Mouse (Mus musculus): ENCODE data around the gene Cnn3.

Gene Cnn3

GRCm38 (mm10) chr3:121425861-121426620, at the start of gene Cnn3:
Gene Cnn3, plus strand, starts transcription at chr3:121426497.
- peak; percentile 72 to 74 for DNase-seq (ENCODE audit: low spot score in 2 of 2)

- no peak for DNase-seq (ENCODE audit: low spot score in 2 of 2)
These were observed 47.3 kb upstream of the Cnn3 start for GRCm38 (mm10) chr3:121378708-121379612.

GRCm38 (mm10) chr3:121379699-121380098, 46.6 kb upstream of the Cnn3 start:
- DNase-seq (ENCODE audit: low spot score in 2 of 2) = no peak

GRCm38 (mm10) chr3:121387471-121388009, 38.8 kb upstream of the Cnn3 start:
- DNase-seq (ENCODE audit: low spot score in 2 of 2) = no peak

GRCm38 (mm10) chr3:121389366-121389765, 36.9 kb upstream of the Cnn3 start:
- DNase-seq (ENCODE audit: low spot score in 2 of 2) = no peak

GRCm38 (mm10) chr3:121389860-121390530, 36.3 kb upstream of the Cnn3 start:
- no peak for DNase-seq (ENCODE audit: low spot score in 2 of 2)

GRCm38 (mm10) chr3:121390724-121391123, 35.6 kb upstream of the Cnn3 start:
- no peak for DNase-seq (ENCODE audit: low spot score in 2 of 2)

- no peak for DNase-seq (ENCODE audit: low spot score in 2 of 2)
These were observed 30.6 kb upstream of the Cnn3 start for GRCm38 (mm10) chr3:121395588-121396295.

- DNase-seq (ENCODE audit: low spot score in 2 of 2) = no peak
These were observed 29.7 kb upstream of the Cnn3 start for GRCm38 (mm10) chr3:121396561-121396960.

- no peak for DNase-seq (ENCODE audit: low spot score in 2 of 2)
These were observed 29.3 kb upstream of the Cnn3 start for GRCm38 (mm10) chr3:121397007-121397406.

- DNase-seq (ENCODE audit: low spot score in 2 of 2) = no peak
These were observed 24.9 kb upstream of the Cnn3 start for GRCm38 (mm10) chr3:121401384-121401783.

- DNase-seq (ENCODE audit: low spot score in 2 of 2) = no peak
These were observed 24.2 kb upstream of the Cnn3 start for GRCm38 (mm10) chr3:121402096-121402495.

GRCm38 (mm10) chr3:121403449-121403848, 22.8 kb upstream of the Cnn3 start:
- no peak for DNase-seq (ENCODE audit: low spot score in 2 of 2)

- no peak for DNase-seq (ENCODE audit: low spot score in 2 of 2)
These were observed 21.2 kb upstream of the Cnn3 start for GRCm38 (mm10) chr3:121405101-121405500.

GRCm38 (mm10) chr3:121407417-121407816, 18.9 kb upstream of the Cnn3 start:
- no peak for DNase-seq (ENCODE audit: low spot score in 2 of 2)

GRCm38 (mm10) chr3:121408386-121408785, 17.9 kb upstream of the Cnn3 start:
- no peak for DNase-seq (ENCODE audit: low spot score in 2 of 2)

- no peak for DNase-seq (ENCODE audit: low spot score in 2 of 2)
These were observed 14.8 kb upstream of the Cnn3 start for GRCm38 (mm10) chr3:121411450-121411849.

GRCm38 (mm10) chr3:121416171-121417154, 9.8 kb upstream of the Cnn3 start:
- DNase-seq (ENCODE audit: low spot score in 2 of 2) = no peak

- no peak for DNase-seq (ENCODE audit: low spot score in 2 of 2)
These were observed 8.7 kb upstream of the Cnn3 start for GRCm38 (mm10) chr3:121417379-121418250.

Measured in thymus, postnatal 10 days (tissue).